Mouse (Mus musculus) forebrain, embryonic 11.5 days (tissue): ENCODE data around the gene 4930404N11Rik. TPM values are rescaled to one million over a fixed set of nuclear protein-coding genes. Genes with fewer than 3 reads are reported as not detected.

Experiments
- ATAC-seq: fragments of 200-750 bp; cut with Nextera tagmentation; replicated peaks from 2 replicates; pipeline ENCODE4 v1.8.0; 2017; ENCODE audit warnings: moderate TSS enrichment; ENCODE audit not compliant: low FRiP score
- DNase-seq: peaks from one replicate; pipeline ENCODE4 v3.0.0-alpha.2; 2017; ENCODE audit warnings: low spot score
- H3K27ac ChIP-seq: fragments of 300-500 bp; sonication (generic); 2 replicates; pipeline ENCODE4 v1.5.1; 2014; ENCODE audit warnings: low read depth, low read length
- H3K27me3 ChIP-seq: fragments of 300-500 bp; sonication (generic); 2 replicates; pipeline ENCODE4 v1.6.1; 2014; ENCODE audit warnings: mild to moderate bottlenecking, low read length, mixed read lengths; ENCODE audit not compliant: control insufficient read depth, insufficient read depth
- H3K36me3 ChIP-seq: fragments of 300-500 bp; sonication (generic); 2 replicates; pipeline ENCODE4 v1.6.1; 2014; ENCODE audit warnings: mild to moderate bottlenecking, low read length, moderate library complexity, mixed read lengths; ENCODE audit not compliant: control insufficient read depth, insufficient read depth
- H3K4me1 ChIP-seq: fragments of 300-500 bp; sonication (generic); replicated peaks from 2 replicates; pipeline ENCODE4 v1.6.1; 2014; ENCODE audit warnings: low read length, mixed read lengths; ENCODE audit not compliant: control insufficient read depth, insufficient read depth
- H3K4me2 ChIP-seq: fragments of 300-500 bp; sonication (generic); 2 replicates; pipeline ENCODE4 v1.6.1; 2014; ENCODE audit warnings: low read depth, mild to moderate bottlenecking, low read length, moderate library complexity, mixed read lengths; ENCODE audit not compliant: severe bottlenecking
- H3K4me3 ChIP-seq: fragments of 300-500 bp; sonication (generic); 2 replicates; pipeline ENCODE4 v1.5.1; 2014; ENCODE audit warnings: low read depth, low read length
- H3K9ac ChIP-seq: fragments of 300-500 bp; sonication (generic); 2 replicates; pipeline ENCODE4 v1.6.1; 2014; ENCODE audit warnings: low read length
- H3K9me3 ChIP-seq: fragments of 300-500 bp; sonication (generic); 2 replicates; pipeline ENCODE4 v1.6.1; 2016; ENCODE audit warnings: low read length, mixed read lengths; ENCODE audit not compliant: control insufficient read depth
- WGBS: fragments of 180-500 bp; shearing (Covaris S2); extraction: QIAGEN DNeasy Blood & Tissue Kit; methylation state at CpG from one replicate; pipeline ENCODE4 v1.1.7; 2014; 5-methylcytosine and 5-hydroxymethylcytosine counted together
- polyA plus RNA-seq: library from polyadenylated mRNA; unstranded; fragments of >200 nt; fragmentation: Nextera tagmentation; extraction: Ambion mirVana; gene quantifications from 2 replicates; pipeline ENCODE4 v1.2.1, GENCODE M21; 2014

The 4930404N11Rik gene
- 0.15 and 0.40 TPM in 2 replicates for polyA plus RNA-seq

DNA sequence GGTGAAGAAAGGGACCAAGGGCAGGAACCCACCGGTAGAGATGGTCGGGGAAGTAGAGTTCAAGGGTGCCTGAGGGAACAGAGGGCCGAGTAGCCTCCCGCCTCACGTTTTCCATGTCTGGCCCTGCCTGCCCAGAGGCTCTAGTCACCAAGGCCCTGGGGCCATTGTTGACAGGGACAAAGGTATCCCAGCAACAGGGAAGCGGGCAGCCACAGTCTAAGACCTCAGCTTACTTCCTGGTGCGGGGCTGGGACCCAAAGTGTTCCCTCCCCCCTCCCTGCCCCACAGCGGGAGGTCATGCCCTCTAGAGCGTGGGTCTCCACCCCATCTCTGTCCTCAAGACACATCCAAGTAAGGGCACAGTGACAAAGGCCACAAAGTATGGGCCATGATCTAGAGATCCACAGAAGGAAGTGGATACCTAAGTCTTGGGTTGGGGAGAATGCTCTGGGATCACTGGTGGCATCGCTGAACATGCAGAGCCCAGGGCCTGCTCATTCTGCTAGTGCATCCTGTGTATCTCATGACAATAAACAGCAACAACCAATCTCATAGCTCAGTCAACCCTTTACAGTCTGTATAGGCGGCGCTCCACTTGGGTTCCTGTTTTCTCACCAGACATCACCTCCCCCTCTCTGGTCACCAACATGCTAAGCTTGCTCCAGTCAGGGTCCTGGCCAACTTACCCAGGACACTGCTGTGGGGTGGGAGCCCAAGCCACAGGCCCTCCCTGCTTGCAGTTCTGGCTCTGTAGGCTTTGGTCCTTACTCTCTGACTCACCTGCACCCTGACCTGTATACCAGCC lies at the start of gene 4930404N11Rik:
4930404N11Rik (minus strand) TSS at position 145 of the 805 bp plus-strand sequence.
- Histone ChIP-seq H3K27me3 (peaks cover 19% of the 10 kb centered on the region), H3K4me1 (peaks cover 29% of the 10 kb centered on the region), H3K4me3 (no peak within 1 kb of the TSS; the same call in 1 of the 2 replicates), H3K36me3 (peaks cover 30% of the 10 kb centered on the region), H3K4me2 (peak within 1 kb of the TSS; percentile 53; the same call in 1 of the 2 replicates), H3K9ac (peak within 1 kb of the TSS; percentile 29), H3K9me3 (no peaks in the 10 kb centered on the region), H3K27ac (no peak within 1 kb of the TSS)
- 15% methylated on average over 12 of the region's 12 CpGs for WGBS
- DNase-seq (peak; percentile 75), ATAC-seq (peak; percentile 38)

DNA sequence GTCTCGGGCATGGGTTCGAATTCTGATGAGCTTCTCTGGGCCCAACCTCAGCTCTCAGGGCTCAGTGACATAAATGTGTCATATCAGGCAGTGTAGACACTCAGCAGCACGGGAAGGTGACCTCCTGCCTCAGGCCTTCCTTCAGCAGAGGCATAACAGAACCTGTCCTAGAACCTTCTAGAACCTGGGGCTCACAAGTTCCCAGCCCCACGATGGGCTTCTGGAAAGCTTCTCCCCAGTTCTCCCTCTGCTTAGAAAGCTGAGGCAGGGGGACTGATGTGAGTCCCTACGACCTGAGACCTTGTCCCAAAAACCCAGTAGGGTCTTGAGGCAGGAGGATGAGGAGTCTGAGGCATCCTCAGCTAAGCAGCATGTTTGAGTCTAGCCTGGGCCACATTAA lies 49.5 kb upstream of the 4930404N11Rik start:
- no peak overlapping the region for H3K4me3 ChIP-seq
- no peak overlapping the region for H3K4me2 ChIP-seq
- H3K27me3 ChIP-seq, result no peaks in the 10 kb centered on the region
- no peak overlapping the region; the same call in 1 of the 2 replicates for H3K9ac ChIP-seq
- H3K36me3 ChIP-seq, result no peaks in the 10 kb centered on the region; the same call in 1 of the 2 replicates
- H3K9me3 ChIP-seq, result no peaks in the 10 kb centered on the region
- ATAC-seq (no peak), DNase-seq (no peak)
- no peak overlapping the region for H3K27ac ChIP-seq
- 81% methylated on average over 5 of the region's 5 CpGs for WGBS
- peaks cover 36% of the 10 kb centered on the region for H3K4me1 ChIP-seq

DNA sequence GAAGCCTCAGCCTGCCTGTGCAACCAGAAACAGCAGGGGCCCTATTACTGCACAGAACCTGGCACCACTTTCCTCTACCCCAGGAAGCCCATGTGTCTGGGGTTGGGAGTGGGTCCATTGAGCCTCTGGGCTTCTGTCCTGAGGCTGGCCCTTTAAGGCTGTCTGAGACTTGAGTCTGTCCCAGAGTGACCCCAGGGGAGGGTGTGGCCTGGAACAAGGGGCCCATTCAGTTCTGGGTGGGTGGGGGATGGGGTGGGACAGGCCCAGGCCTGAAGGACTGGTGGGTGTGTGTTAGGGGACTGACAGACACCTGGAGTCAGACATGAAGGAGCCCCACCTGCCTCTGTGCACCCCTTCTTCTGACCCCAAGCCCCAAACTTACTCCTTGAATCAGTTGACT lies 49.1 kb upstream of the 4930404N11Rik start:
- no peak overlapping the region; the same call in 1 of the 2 replicates for H3K9ac ChIP-seq
- no peak for ATAC-seq
- no peak overlapping the region for H3K4me2 ChIP-seq
- no peaks in the 10 kb centered on the region for H3K27me3 ChIP-seq
- no peak overlapping the region for H3K27ac ChIP-seq
- H3K9me3 ChIP-seq, result no peaks in the 10 kb centered on the region
- no peak overlapping the region for H3K4me3 ChIP-seq
- DNase-seq, result peak; percentile 76
- no peaks in the 10 kb centered on the region; the same call in 1 of the 2 replicates for H3K36me3 ChIP-seq
- H3K4me1 ChIP-seq, result peaks cover 38% of the 10 kb centered on the region

DNA sequence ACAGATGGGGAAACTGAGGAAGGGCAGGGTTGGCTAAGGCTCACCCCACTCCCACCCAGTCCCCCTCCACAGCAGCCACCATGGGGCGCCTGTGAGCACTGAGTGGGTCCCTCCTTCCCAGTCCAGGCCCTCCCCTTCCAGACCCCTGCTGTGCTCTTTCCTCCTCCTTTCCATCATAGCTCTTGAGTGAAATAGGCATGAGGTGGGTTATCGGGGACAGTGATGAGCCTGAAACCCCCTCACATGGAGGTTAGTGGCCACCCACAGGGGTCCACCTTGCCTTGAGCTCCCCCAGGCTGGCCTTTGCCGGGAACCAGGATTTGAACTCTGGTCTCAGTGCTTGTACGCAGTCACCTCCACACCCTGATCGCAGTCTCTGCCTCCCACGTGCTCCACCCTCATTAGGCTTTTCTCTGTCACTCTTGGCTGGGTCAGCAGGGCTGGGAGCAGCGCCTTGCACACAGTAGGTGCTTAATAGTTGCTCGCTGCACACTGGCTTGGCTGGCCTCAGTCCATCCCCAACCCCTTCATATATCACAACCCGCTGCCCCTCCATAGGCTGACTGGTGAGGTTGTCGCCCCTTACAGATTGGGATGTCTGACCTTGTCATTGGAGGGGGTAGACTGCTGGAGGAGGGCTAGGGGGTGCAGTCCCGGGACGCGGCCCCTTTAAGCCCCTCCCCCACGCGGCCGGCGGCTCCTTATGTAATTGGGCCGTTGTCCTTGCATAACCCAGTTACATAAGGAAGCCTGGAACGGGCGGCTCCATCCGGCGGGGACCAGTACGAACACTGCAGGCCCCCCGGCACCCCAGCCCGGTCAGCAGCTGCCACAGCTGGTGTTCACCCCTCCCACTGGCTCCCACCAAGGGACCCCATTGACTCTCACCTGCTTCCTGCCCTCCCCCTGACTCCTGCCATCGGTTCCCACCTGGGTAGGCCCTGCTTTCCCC lies 48.0 kb upstream of the 4930404N11Rik start:
- peaks cover 40% of the 10 kb centered on the region for H3K4me1 ChIP-seq
- H3K4me2 ChIP-seq, result peak overlapping the region; percentile 40
- no peaks in the 10 kb centered on the region for H3K36me3 ChIP-seq
- H3K27ac ChIP-seq, result 0 out of 2 replicates have a peak overlapping the region, but pooled peaks have one; percentile 18
- DNase-seq, result peak; percentile 81
- peak overlapping the region; percentile 12; the same call in 1 of the 2 replicates for H3K4me3 ChIP-seq
- H3K9me3 ChIP-seq, result no peaks in the 10 kb centered on the region
- peak overlapping the region; percentile 53 for H3K9ac ChIP-seq
- no peak for ATAC-seq
- H3K27me3 ChIP-seq, result peaks cover under 1% of the 10 kb centered on the region; the same call in 1 of the 2 replicates
- WGBS, result 28% methylated on average over 26 of the region's 26 CpGs

DNA sequence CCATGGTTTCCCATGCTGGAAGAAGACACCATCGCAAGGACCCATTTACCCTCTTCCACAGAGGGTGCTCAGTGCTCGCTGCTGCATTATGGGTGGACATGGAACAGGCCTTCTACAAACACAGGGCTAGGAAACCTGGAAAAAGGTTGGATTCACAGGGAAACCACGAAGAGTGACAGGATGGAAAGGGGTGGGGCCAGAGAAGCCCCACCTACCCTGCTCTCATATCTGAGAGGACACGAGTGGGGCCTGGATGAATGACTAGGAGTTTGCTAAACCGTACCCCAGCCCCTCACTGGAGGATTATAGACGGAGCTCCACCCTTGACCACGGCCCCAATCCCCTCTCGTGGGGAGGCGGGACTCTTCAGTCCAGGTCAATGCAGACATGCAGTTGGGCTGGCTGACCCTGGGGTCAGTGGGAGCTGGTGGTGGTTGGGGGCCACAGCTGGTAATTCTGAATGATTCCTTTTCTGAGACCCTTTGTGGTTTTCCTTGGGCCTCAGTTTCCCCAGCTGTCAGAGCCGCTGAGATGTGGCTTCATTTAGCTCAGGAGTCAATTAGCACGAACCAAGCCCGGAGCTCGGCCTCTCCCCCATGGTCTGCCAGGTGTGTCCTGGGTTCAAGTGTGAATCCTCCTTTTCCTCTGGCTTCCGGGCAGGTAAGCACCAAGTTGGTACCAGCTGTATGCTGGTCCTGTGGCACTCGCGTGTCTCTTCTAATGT lies 47.1 kb upstream of the 4930404N11Rik start:
- Histone ChIP-seq H3K9ac (no peak overlapping the region), H3K4me1 (peaks cover 42% of the 10 kb centered on the region), H3K4me3 (no peak overlapping the region), H3K4me2 (no peak overlapping the region), H3K9me3 (no peaks in the 10 kb centered on the region), H3K36me3 (no peaks in the 10 kb centered on the region), H3K27ac (no peak overlapping the region), H3K27me3 (peaks cover 9% of the 10 kb centered on the region)
- ATAC-seq (no peak), DNase-seq (no peak)
- 80% methylated on average over 16 of the region's 16 CpGs for WGBS

DNA sequence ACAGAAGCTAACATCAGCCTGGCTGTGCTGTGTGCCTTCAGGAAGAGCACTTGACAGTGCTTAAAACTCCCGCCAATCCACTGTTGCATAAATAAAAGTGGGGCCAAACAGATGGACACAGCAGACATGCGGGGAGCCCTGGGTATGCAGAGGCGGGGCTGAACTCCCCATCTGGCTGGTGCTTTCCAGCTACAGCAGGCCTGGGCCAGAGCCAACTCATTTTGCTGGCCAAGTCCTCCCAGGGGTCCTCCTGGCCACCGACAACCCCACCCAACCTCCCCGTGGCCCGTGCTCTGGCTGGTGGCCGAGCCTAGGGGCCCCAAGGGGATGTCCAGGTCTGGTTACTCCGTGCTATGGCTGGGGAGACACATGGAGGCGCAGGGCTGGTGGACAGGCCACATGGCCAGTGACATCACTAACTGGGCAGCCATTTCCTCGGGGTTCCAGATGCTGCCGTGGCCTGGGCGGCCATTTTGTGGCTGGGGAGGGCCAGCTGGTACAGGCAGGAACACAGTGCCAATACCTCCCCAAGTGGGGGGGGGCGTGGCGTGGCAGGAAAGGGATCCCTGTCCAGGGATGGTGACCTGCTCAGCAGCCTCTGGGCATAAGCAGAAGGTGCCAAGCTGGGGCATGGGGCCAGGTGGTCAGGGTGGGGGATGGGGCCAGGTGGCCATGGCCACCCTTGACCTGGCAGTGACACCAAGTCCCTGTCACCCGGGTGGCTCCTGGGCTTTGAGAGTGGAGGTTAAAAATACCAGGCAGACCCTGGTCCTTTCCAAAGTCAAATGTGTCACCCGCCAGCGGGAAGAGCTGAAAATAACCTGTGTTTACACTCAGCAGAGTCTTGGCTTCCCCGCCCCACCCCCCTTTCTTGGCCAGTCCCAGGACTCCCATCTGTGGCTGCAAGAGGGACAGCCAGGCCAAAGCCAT lies 46.1 kb upstream of the 4930404N11Rik start:
- Histone ChIP-seq H3K9me3 (no peaks in the 10 kb centered on the region), H3K9ac (no peak overlapping the region; the same call in 1 of the 2 replicates)

DNA sequence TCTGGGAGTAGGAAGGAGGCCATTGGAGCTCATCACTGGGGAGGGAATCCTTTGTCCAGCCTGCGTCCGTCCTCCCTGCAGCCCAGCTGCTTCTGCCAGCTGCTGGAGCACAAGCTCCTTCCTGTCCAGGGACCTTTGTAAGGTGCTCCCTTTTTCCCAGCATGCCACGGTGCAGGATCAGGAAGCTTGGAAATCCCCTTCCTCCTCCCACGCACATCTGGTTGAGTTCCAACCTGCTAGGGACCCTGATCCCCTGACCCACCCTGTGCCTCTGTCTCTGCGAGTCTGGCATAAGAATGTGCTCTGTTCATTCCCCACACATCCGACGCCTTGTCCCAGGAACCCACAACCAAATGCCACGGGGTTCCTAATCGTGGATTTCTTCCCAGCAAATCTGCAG lies 45.4 kb upstream of the 4930404N11Rik start:
- H3K36me3 ChIP-seq, result no peaks in the 10 kb centered on the region
- H3K4me2 ChIP-seq, result no peak overlapping the region
- no peaks in the 10 kb centered on the region for H3K9me3 ChIP-seq
- H3K9ac ChIP-seq, result no peak overlapping the region
- peaks cover 31% of the 10 kb centered on the region for H3K4me1 ChIP-seq
- H3K4me3 ChIP-seq, result no peak overlapping the region
- WGBS, result 83% methylated on average over 9 of the region's 9 CpGs
- DNase-seq, result no peak
- ATAC-seq, result no peak
- peaks cover 25% of the 10 kb centered on the region for H3K27me3 ChIP-seq
- H3K27ac ChIP-seq, result no peak overlapping the region

More for the DNA sequence above, 46.1 kb upstream of the 4930404N11Rik start:
- ATAC-seq (no peak), DNase-seq (no peak)
- WGBS, result 81% methylated on average over 18 of the region's 18 CpGs
- Histone ChIP-seq H3K27me3 (peaks cover 19% of the 10 kb centered on the region), H3K36me3 (no peaks in the 10 kb centered on the region), H3K4me3 (no peak overlapping the region), H3K4me2 (no peak overlapping the region), H3K4me1 (peaks cover 35% of the 10 kb centered on the region), H3K27ac (peak overlapping the region; percentile 6; the same call in 1 of the 2 replicates)
